Mouse (Mus musculus) heart, embryonic 14.5 days (tissue): ENCODE results near the gene H2al1a. TPM values are rescaled to one million over a fixed set of nuclear protein-coding genes. Genes with fewer than 3 reads are reported as not detected.
"Not testable (repeated sequence)": the region's sequence is repeated elsewhere in the genome, so short reads cannot be mapped to it uniquely, and the experiment has no call there.

Source experiments
- ATAC-seq: fragments of 200-750 bp; cut with Nextera tagmentation; 2 replicates; pipeline ENCODE4 v1.8.0; 2017; ENCODE audit warnings: low read depth, moderate TSS enrichment; ENCODE audit not compliant: insufficient number of reproducible peaks, insufficient read depth, low FRiP score
- H3K27ac ChIP-seq, 2 experiments: fragments of 200-500 bp in 1 of 2; fragments of 300-500 bp in 1 of 2; sonication (generic) in 1 of 2; replicated peaks in 1 of 2; 2 replicates each; pipeline ENCODE4 v1.5.1; 2012 to 2014; ENCODE audit warnings: low read depth in 2 of 2, low read length in 2 of 2, control low read depth in 1 of 2, mild to moderate bottlenecking in 1 of 2, mixed read lengths in 1 of 2; ENCODE audit not compliant: control insufficient read depth in 1 of 2, insufficient read depth in 1 of 2
- H3K27me3 ChIP-seq: fragments of 300-500 bp; sonication (generic); 2 replicates; pipeline ENCODE4 v1.6.1; 2014; ENCODE audit warnings: mild to moderate bottlenecking, low read length, control low read depth; ENCODE audit not compliant: control insufficient read depth, insufficient read depth
- H3K36me3 ChIP-seq: fragments of 300-500 bp; sonication (generic); 2 replicates; pipeline ENCODE4 v1.6.1; 2014; ENCODE audit warnings: mild to moderate bottlenecking, control low read depth, low read length, mixed read lengths; ENCODE audit not compliant: control insufficient read depth, insufficient read depth
- H3K4me1 ChIP-seq, 2 experiments: fragments of 200-500 bp in 1 of 2; fragments of 300-500 bp in 1 of 2; sonication (generic) in 1 of 2; 2 replicates each; pipeline ENCODE4 v1.6.1; 2012 to 2014; ENCODE audit warnings: low read length in 2 of 2, control low read depth in 1 of 2, mixed read lengths in 1 of 2; ENCODE audit not compliant: control insufficient read depth in 2 of 2, insufficient read depth in 2 of 2
- H3K4me2 ChIP-seq: fragments of 300-500 bp; sonication (generic); 2 replicates; pipeline ENCODE4 v1.6.1; 2014; ENCODE audit warnings: mild to moderate bottlenecking, low read length
- H3K4me3 ChIP-seq, 2 experiments: fragments of 200-500 bp in 1 of 2; fragments of 300-500 bp in 1 of 2; sonication (generic) in 1 of 2; 2 replicates each; pipeline ENCODE4 v1.5.1; 2012 to 2014; ENCODE audit warnings: low read length in 2 of 2, mild to moderate bottlenecking in 2 of 2, control low read depth in 1 of 2, low read depth in 1 of 2, moderate library complexity in 1 of 2; ENCODE audit not compliant: control insufficient read depth in 1 of 2, insufficient read depth in 1 of 2
- H3K9ac ChIP-seq: fragments of 300-500 bp; sonication (generic); 2 replicates; pipeline ENCODE4 v1.6.1; 2014; ENCODE audit warnings: mild to moderate bottlenecking, low read length
- H3K9me3 ChIP-seq: fragments of 300-500 bp; sonication (generic); 2 replicates; pipeline ENCODE4 v1.6.1; 2016; ENCODE audit warnings: low read length, control low read depth; ENCODE audit not compliant: control insufficient read depth
- WGBS: fragments of 180-500 bp; shearing (Covaris S2); extraction: QIAGEN DNeasy Blood & Tissue Kit; methylation state at CpG from one replicate; pipeline ENCODE4 v1.1.7; 2014; 5-methylcytosine and 5-hydroxymethylcytosine counted together
- polyA plus RNA-seq: library from polyadenylated mRNA; unstranded; fragments of >200 nt; fragmentation: Nextera tagmentation; extraction: Ambion mirVana; gene quantifications from 2 replicates; pipeline ENCODE4 v1.2.1, GENCODE M21; 2014

Gene H2al1a
- polyA plus RNA-seq, 1 experiment from 2014 or later, result not detected

DNA sequence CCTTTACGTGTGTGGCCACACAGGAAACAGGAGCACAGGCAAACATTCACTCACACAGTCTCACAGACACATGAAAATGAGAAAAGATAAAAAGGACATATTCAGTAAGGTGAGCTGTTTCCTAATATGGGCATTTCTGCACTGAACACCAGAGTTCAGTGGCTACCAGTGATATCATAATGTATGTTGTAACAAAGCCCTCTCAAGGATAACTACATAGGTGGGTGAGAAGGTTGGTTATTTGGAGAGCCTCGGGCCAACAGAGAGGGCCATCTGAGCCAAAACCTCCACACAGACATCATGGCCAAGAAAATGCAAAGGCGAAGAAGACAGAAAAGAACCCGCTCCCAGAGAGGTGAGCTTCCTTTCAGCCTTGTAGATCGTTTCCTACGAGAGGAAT lies 9.5 kb downstream of the H2al1a start, which contains the start of gene H2al1d:
Gene H2al1d, plus strand, starts transcription at position 301 of the 400 bp plus-strand sequence.
- H3K9ac ChIP-seq, H3K9me3 ChIP-seq, H3K27me3 ChIP-seq, ATAC-seq, H3K27ac ChIP-seq, H3K36me3 ChIP-seq, H3K4me1 ChIP-seq, H3K4me2 ChIP-seq, H3K4me3 ChIP-seq: not testable (repeated sequence)
- WGBS, result no CpG with 5 or more reads among the region's 6 CpGs

DNA sequence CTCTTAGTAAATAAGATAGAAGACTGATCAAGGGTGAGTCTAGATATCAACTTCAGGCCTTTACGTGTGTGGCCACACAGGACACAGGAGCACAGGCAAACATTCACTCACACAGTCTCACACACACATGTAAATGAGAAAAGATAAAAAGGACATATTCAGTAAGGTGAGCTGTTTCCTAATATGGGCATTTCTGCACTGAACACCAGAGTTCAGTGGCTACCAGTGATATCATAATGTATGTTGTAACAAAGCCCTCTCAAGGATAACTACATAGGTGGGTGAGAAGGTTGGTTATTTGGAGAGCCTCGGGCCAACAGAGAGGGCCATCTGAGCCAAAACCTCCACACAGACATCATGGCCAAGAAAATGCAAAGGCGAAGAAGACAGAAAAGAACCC lies 12.6 kb downstream of the H2al1a start, which contains the start of gene H2al1e:
Gene H2al1e, plus strand, starts transcription at position 301 of the 400 bp plus-strand sequence.
- not testable (repeated sequence) for H3K27ac ChIP-seq, ATAC-seq
- WGBS, result no CpG with 5 or more reads among the region's 3 CpGs

DNA sequence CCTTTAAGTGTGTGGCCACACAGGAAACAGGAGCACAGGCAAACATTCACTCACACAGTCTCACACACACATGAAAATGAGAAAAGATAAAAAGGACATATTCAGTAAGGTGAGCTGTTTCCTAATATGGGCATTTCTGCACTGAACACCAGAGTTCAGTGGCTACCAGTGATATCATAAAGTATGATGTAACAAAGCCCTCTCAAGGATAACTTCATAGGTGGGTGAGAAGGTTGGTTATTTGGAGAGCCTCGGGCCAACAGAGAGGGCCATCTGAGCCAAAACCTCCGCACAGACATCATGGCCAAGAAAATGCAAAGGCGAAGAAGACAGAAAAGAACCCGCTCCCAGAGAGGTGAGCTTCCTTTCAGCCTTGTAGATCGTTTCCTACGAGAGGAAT lies 15.8 kb downstream of the H2al1a start, which contains the start of gene H2al1f:
Gene H2al1f, plus strand, starts transcription at position 301 of the 400 bp plus-strand sequence.
- no CpG with 5 or more reads among the region's 6 CpGs for WGBS
- not testable (repeated sequence) for H3K36me3 ChIP-seq, H3K9ac ChIP-seq, H3K9me3 ChIP-seq, H3K27ac ChIP-seq, H3K4me2 ChIP-seq, H3K4me3 ChIP-seq, ATAC-seq, H3K27me3 ChIP-seq, H3K4me1 ChIP-seq

More for the DNA sequence above, 12.6 kb downstream of the H2al1a start, which contains the start of gene H2al1e:
- H3K27me3 ChIP-seq, H3K9ac ChIP-seq, H3K4me2 ChIP-seq, H3K4me3 ChIP-seq, H3K36me3 ChIP-seq, H3K9me3 ChIP-seq, H3K4me1 ChIP-seq: not testable (repeated sequence)

DNA sequence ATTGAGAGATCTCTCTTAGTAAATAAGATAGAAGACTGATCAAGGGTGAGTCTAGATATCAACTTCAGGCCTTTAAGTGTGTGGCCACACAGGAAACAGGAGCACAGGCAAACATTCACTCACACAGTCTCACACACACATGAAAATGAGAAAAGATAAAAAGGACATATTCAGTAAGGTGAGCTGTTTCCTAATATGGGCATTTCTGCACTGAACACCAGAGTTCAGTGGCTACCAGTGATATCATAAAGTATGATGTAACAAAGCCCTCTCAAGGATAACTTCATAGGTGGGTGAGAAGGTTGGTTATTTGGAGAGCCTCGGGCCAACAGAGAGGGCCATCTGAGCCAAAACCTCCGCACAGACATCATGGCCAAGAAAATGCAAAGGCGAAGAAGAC lies 18.9 kb downstream of the H2al1a start, which contains the start of gene H2al1g:
Gene H2al1g, plus strand, starts transcription at position 301 of the 400 bp plus-strand sequence.
- H3K4me1 ChIP-seq, H3K9ac ChIP-seq, H3K27ac ChIP-seq, H3K4me2 ChIP-seq, H3K9me3 ChIP-seq, H3K27me3 ChIP-seq, ATAC-seq, H3K36me3 ChIP-seq, H3K4me3 ChIP-seq: not testable (repeated sequence)
- WGBS, result no CpG with 5 or more reads among the region's 3 CpGs

DNA sequence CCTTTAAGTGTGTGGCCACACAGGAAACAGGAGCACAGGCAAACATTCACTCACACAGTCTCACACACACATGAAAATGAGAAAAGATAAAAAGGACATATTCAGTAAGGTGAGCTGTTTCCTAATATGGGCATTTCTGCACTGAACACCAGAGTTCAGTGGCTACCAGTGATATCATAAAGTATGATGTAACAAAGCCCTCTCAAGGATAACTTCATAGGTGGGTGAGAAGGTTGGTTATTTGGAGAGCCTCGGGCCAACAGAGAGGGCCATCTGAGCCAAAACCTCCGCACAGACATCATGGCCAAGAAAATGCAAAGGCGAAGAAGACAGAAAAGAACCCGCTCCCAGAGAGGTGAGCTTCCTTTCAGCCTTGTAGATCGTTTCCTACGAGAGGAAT lies 22.1 kb downstream of the H2al1a start, which contains the start of gene H2al1h:
Gene H2al1h, plus strand, starts transcription at position 301 of the 400 bp plus-strand sequence.
- not testable (repeated sequence) for H3K27ac ChIP-seq, H3K4me1 ChIP-seq, H3K4me3 ChIP-seq, H3K27me3 ChIP-seq, H3K9ac ChIP-seq, H3K36me3 ChIP-seq, ATAC-seq, H3K9me3 ChIP-seq, H3K4me2 ChIP-seq
- no CpG with 5 or more reads among the region's 6 CpGs for WGBS

DNA sequence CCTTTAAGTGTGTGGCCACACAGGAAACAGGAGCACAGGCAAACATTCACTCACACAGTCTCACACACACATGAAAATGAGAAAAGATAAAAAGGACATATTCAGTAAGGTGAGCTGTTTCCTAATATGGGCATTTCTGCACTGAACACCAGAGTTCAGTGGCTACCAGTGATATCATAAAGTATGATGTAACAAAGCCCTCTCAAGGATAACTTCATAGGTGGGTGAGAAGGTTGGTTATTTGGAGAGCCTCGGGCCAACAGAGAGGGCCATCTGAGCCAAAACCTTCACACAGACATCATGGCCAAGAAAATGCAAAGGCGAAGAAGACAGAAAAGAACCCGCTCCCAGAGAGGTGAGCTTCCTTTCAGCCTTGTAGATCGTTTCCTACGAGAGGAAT lies 25.3 kb downstream of the H2al1a start, which contains the start of gene H2al1i:
Gene H2al1i, plus strand, starts transcription at position 301 of the 400 bp plus-strand sequence.
- not testable (repeated sequence) for H3K9me3 ChIP-seq, H3K9ac ChIP-seq, H3K4me2 ChIP-seq, H3K36me3 ChIP-seq, H3K4me3 ChIP-seq, H3K4me1 ChIP-seq, ATAC-seq, H3K27me3 ChIP-seq, H3K27ac ChIP-seq
- 100% methylated on average over 1 of the region's 5 CpGs for WGBS

DNA sequence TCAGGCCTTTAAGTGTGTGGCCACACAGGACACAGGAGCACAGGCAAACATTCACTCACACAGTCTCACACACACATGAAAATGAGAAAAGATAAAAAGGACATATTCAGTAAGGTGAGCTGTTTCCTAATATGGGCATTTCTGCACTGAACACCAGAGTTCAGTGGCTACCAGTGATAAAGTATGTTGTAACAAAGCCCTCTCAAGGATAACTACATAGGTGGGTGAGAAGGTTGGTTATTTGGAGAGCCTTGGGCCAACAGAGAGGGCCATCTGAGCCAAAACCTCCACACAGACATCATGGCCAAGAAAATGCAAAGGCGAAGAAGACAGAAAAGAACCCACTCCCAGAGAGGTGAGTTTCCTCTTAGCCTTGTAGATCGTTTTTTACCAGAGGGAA lies 28.5 kb downstream of the H2al1a start, which contains the start of gene H2al1j:
Gene H2al1j, plus strand, starts transcription at position 301 of the 400 bp plus-strand sequence.
- not testable (repeated sequence) for H3K4me3 ChIP-seq, H3K4me1 ChIP-seq, H3K4me2 ChIP-seq, H3K36me3 ChIP-seq, ATAC-seq, H3K9ac ChIP-seq, H3K27me3 ChIP-seq, H3K27ac ChIP-seq, H3K9me3 ChIP-seq
- 75% methylated on average over 2 of the region's 2 CpGs for WGBS

DNA sequence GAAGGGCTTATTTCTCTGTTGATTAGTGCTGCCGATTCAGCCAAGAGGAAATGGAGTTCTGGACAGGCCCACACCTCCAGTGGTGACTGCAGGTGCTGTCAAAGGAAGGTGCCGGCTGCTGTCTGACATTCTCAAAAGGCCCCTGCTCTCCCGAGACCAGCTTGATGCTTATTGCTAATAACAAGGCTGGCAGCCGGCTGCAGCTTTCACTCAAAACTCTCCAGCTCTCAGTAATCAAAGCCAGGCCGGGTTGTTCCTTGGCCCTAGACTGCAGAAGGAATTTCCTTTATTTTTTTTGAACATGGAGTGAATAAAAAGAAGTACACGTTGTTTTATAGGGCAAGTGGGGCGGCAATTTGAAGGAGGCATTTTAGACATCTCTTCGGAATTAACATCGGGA lies 46.7 kb downstream of the H2al1a start:
- no peak overlapping the region for H3K4me2 ChIP-seq
- no peak overlapping the region for H3K9ac ChIP-seq
- ATAC-seq, result no peak
- no peaks in the 10 kb centered on the region for H3K36me3 ChIP-seq
- no peak overlapping the region for H3K4me3 ChIP-seq
- 59% methylated on average over 9 of the region's 9 CpGs for WGBS
- no peaks in the 10 kb centered on the region for H3K27me3 ChIP-seq
- no peak overlapping the region for H3K27ac ChIP-seq
- no peaks in the 10 kb centered on the region for H3K4me1 ChIP-seq
- H3K9me3 ChIP-seq, result no peaks in the 10 kb centered on the region
